ENCODE assay signal across 24 mouse cellular contexts in the genomic region with DNA sequence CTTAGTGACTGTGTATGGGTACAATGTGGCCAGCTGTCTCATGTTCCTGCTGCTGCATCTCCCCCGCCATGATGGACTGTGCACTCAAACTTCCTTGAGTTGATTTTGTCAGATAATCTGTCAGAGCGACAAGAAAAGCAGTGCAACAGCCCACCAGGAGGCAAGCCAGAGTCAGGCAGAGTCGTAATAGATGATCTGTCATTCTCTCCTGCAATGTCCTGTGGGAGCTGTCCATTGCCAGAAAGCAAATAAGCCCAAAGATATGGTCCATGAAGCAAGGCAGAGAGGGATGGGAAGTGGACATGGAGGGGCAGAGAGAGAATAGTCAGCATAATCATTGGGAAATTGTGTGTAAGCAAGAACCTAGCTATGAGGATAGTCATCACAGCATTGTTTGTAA.
DNase-seq lines count a peak whose midpoint lies in the region; ATAC-seq and TF ChIP-seq lines count a peak whose summit lies in the region.
"Had no signal": no experiment of that assay in that cellular context is flagged by ENCODE, and none has a peak within 500 bp of the region (broad histone marks: within the 10 kb centered on the region; RNA-seq: fewer than 3 reads in every experiment).

No protein-coding gene starts in this region.

- in situ Hi-C loops in CH12.LX (cut with MboI; ENCODE audit: low pct_ligation_motif_present, low pct_unique_long_range_greater_than_20kb, low sequenced_read_pairs), result no loop called here

- no peaks in the 10 kb centered on the region for H3K4me1 ChIP-seq in lung, embryonic 14.5 days (ENCODE audit: insufficient read depth)
- H3K4me1 ChIP-seq in CH12.LX (ENCODE audit: control insufficient read depth in 1 of 2, insufficient read depth in 2 of 2), result peaks cover 7 to 33% of the 10 kb centered on the region in 2 experiments; a peak in 3 of 4 replicates
- no peaks in the 10 kb centered on the region for H3K4me1 ChIP-seq in heart, embryonic 11.5 days (ENCODE audit: control insufficient read depth, insufficient read depth, low read length)
- H3K4me1 ChIP-seq: embryonic facial prominence, embryonic 15.5 days; heart, embryonic 15.5 days; limb, embryonic 12.5 days; liver, embryonic 13.5 days; midbrain, embryonic 12.5 days; neural tube, embryonic 15.5 days had no signal

- 22% methylated on average over 3 of the region's 3 CpGs for WGBS in lung, embryonic 14.5 days
- WGBS in heart, embryonic 11.5 days (ENCODE audit: insufficient replicate concordance), result 28% methylated on average over 3 of the region's 3 CpGs

- H3K79me2 ChIP-seq in CH12.LX (replicated peaks; ENCODE audit: control insufficient read depth, extremely low read depth, insufficient read depth, poor library complexity, severe bottlenecking), result no peaks in the 10 kb centered on the region

- no peaks in the 10 kb centered on the region for H3K27me3 ChIP-seq in lung, embryonic 14.5 days (ENCODE audit: insufficient read depth, low read length)
- H3K27me3 ChIP-seq in CH12.LX (replicated peaks), result no peaks in the 10 kb centered on the region
- no peaks in the 10 kb centered on the region for H3K27me3 ChIP-seq in heart, embryonic 11.5 days (ENCODE audit: control insufficient read depth, insufficient read depth, low read length)
- H3K27me3 ChIP-seq: embryonic facial prominence, embryonic 15.5 days; heart, embryonic 15.5 days had no signal

- dilution Hi-C loops in CH12.LX (cut with MboI; ENCODE audit: extremely low pct_ligation_motif_present, extremely low pct_unique_long_range_greater_than_20kb, low sequenced_read_pairs), result no loop called here

- H3K4me2 ChIP-seq in lung, embryonic 14.5 days, result no peak overlapping the region
- H3K4me2 ChIP-seq in CH12.LX (ENCODE audit: insufficient read depth, low read depth, poor library complexity, severe bottlenecking), result no peak overlapping the region
- H3K4me2 ChIP-seq in heart, embryonic 11.5 days, result no peak overlapping the region
- H3K4me2 ChIP-seq: embryonic facial prominence, embryonic 15.5 days; heart, embryonic 15.5 days; limb, embryonic 12.5 days; liver, embryonic 13.5 days; midbrain, embryonic 12.5 days; neural tube, embryonic 15.5 days had no signal

- 0 out of 2 replicates have a peak, but pooled peaks have one; percentile 14 for TF ChIP-seq CTCF in lung, embryonic 14.5 days (IDR thresholded peaks at IDR 0.05; ENCODE audit: low read depth)
- peak in 1 of 2 experiments; percentile 19; a peak in 2 of 4 replicates for TF ChIP-seq CTCF in CH12.LX (conservative IDR thresholded peaks at IDR 0.05 in 1 of 2, IDR thresholded peaks at IDR 0.05 in 1 of 2; ENCODE audit: low read depth in 2 of 2, low read length in 2 of 2)

- no peak overlapping the region for H3K27ac ChIP-seq in lung, embryonic 14.5 days (ENCODE audit: low read depth)
- H3K27ac ChIP-seq in CH12.LX (ENCODE audit: insufficient read depth, low read depth), result no peak overlapping the region
- no peak overlapping the region for H3K27ac ChIP-seq in heart, embryonic 11.5 days (ENCODE audit: low read depth, low read length)
- H3K27ac ChIP-seq: embryonic facial prominence, embryonic 15.5 days; heart, adult 2 months; heart, embryonic 15.5 days; limb, embryonic 12.5 days; liver, embryonic 13.5 days; midbrain, embryonic 12.5 days; neural tube, embryonic 15.5 days had no signal

- no peak overlapping the region for H3K9ac ChIP-seq in lung, embryonic 14.5 days
- no peak overlapping the region for H3K9ac ChIP-seq in CH12.LX (ENCODE audit: insufficient read depth, low read depth)
- no peak overlapping the region for H3K9ac ChIP-seq in heart, embryonic 11.5 days (ENCODE audit: low read depth, low read length)
- H3K9ac ChIP-seq: embryonic facial prominence, embryonic 15.5 days; heart, embryonic 15.5 days; limb, embryonic 12.5 days; liver, embryonic 13.5 days; midbrain, embryonic 12.5 days; neural tube, embryonic 15.5 days had no signal

- no peak for TF ChIP-seq EP300 in CH12.LX (IDR thresholded peaks at IDR 0.05; ENCODE audit: low read length)

- peak; percentile 3 for DNase-seq in cerebellum, adult 11-12 months
- DNase-seq in cerebellum, postnatal 4 days (ENCODE audit: low spot score in 2 of 2), result no peak
- peak; percentile 21 for DNase-seq in lung, embryonic 14.5 days
- DNase-seq in lung, postnatal 25 days (ENCODE audit: low spot score), result no peak
- no peak for DNase-seq in CH12.LX (ENCODE audit: extremely low read depth)
- peak; percentile 3 for DNase-seq in cerebellum, adult 9-11 months
- DNase-seq in neural tube, embryonic 10.5 days (ENCODE audit: extremely low spot score, low spot score), result no peak
- DNase-seq: gastrocnemius, postnatal 25 days; heart, adult 2 months; kidney, postnatal 36 days; liver, embryonic 13.5 days; retina, postnatal 1 day; right cerebral cortex, postnatal 4 days; thymus, adult 2 months had no signal

- ATAC-seq in lung, embryonic 14.5 days (ENCODE audit: insufficient read depth), result peak; percentile 47; the same call in 1 of the 2 replicates
- ATAC-seq in heart, embryonic 11.5 days (replicated peaks; ENCODE audit: insufficient number of reproducible peaks, low FRiP score, low TSS enrichment), result no peak
- ATAC-seq: forebrain, embryonic 16.5 days; hindbrain, embryonic 16.5 days; intestine, postnatal 0 days had no signal

- no peak for TF ChIP-seq POLR2A in CH12.LX (IDR thresholded peaks at IDR 0.05; ENCODE audit: low read depth, low read length)

- H3K4me3 ChIP-seq in lung, embryonic 14.5 days (ENCODE audit: low read depth, low read length), result no peak overlapping the region
- no peak overlapping the region for H3K4me3 ChIP-seq in CH12.LX (replicated peaks in 1 of 3; ENCODE audit: low read depth in 2 of 3, low read length in 2 of 3, poor library complexity in 1 of 3)
- H3K4me3 ChIP-seq in heart, embryonic 11.5 days (ENCODE audit: low read depth, low read length), result no peak overlapping the region
- H3K4me3 ChIP-seq: embryonic facial prominence, embryonic 15.5 days; heart, adult 2 months; heart, embryonic 15.5 days; limb, embryonic 12.5 days; liver, embryonic 13.5 days; midbrain, embryonic 12.5 days; myocyte; neural tube, embryonic 15.5 days had no signal

- peak; percentile 14; the same call in 1 of the 2 replicates for TF ChIP-seq RAD21 in CH12.LX (IDR thresholded peaks at IDR 0.05; ENCODE audit: low read depth, low read length)

- H3K9me3 ChIP-seq in lung, embryonic 14.5 days (ENCODE audit: low read depth, low read length), result no peaks in the 10 kb centered on the region
- H3K9me3 ChIP-seq in CH12.LX (replicated peaks; ENCODE audit: low read length), result no peaks in the 10 kb centered on the region
- H3K9me3 ChIP-seq in heart, embryonic 11.5 days (replicated peaks; ENCODE audit: control insufficient read depth, low read length), result no peaks in the 10 kb centered on the region
- H3K9me3 ChIP-seq: embryonic facial prominence, embryonic 15.5 days; heart, embryonic 15.5 days; limb, embryonic 12.5 days; liver, embryonic 13.5 days; midbrain, embryonic 12.5 days; neural tube, embryonic 15.5 days had no signal

- no peaks in the 10 kb centered on the region for H3K36me3 ChIP-seq in lung, embryonic 14.5 days (ENCODE audit: insufficient read depth)
- no peaks in the 10 kb centered on the region for H3K36me3 ChIP-seq in CH12.LX (replicated peaks in 1 of 2; ENCODE audit: control insufficient read depth in 1 of 2, insufficient read depth in 1 of 2, low read length in 1 of 2)
- no peaks in the 10 kb centered on the region for H3K36me3 ChIP-seq in heart, embryonic 11.5 days (ENCODE audit: control insufficient read depth, insufficient read depth, low read length)
- H3K36me3 ChIP-seq: embryonic facial prominence, embryonic 15.5 days; heart, embryonic 15.5 days; limb, embryonic 12.5 days; liver, embryonic 13.5 days; midbrain, embryonic 12.5 days; neural tube, embryonic 15.5 days had no signal

TF ChIP-seq in CH12.LX, 34 proteins besides CTCF, POLR2A, EP300 and RAD21:
- TF ChIP-seq SMC3 (IDR thresholded peaks at IDR 0.05; ENCODE audit: low read depth, low read length) (peak; percentile 33), ETS1 (conservative IDR thresholded peaks at IDR 0.05; ENCODE audit: low read depth, low read length) (no peak), MAFK (IDR thresholded peaks at IDR 0.05; ENCODE audit: insufficient replicate concordance, low read length) (no peak)

Comparison
In these comparisons a context has a peak if more than half of its experiments do, and no peak if none do; other contexts are left out.
1. DNase-seq: peak in cerebellum, adult 11-12 months (single experiment), lung, embryonic 14.5 days (single experiment) and cerebellum, adult 9-11 months (single experiment); none in cerebellum, postnatal 4 days (0 of 2), lung, postnatal 25 days (single experiment), CH12.LX (single experiment) and neural tube, embryonic 10.5 days (single experiment).